Mouse (Mus musculus) liver, adult 2 months (tissue): ENCODE results near the gene Sdf2l1. TPM values are rescaled to one million over a fixed set of nuclear protein-coding genes. Genes with fewer than 3 reads are reported as not detected.

ENCODE experiments used
- DNase-seq: peaks from one replicate; pipeline ENCODE4 v3.0.0-alpha.2; 2011; ENCODE audit warnings: low read depth, low spot score; ENCODE audit errors: extremely low read depth
- H3K27ac ChIP-seq: fragments of 200-500 bp; replicated peaks from 2 replicates; pipeline ENCODE4 v1.5.1; 2012; ENCODE audit warnings: low read depth, mild to moderate bottlenecking, control low read depth, inconsistent platforms, low read length; ENCODE audit not compliant: insufficient read depth
- H3K27me3 ChIP-seq: fragments of 200-500 bp; 2 replicates; pipeline ENCODE4 v1.6.1; 2012; ENCODE audit warnings: mild to moderate bottlenecking, moderate library complexity, low read length, inconsistent platforms; ENCODE audit not compliant: control insufficient read depth, insufficient read depth
- H3K36me3 ChIP-seq: fragments of 200-500 bp; 2 replicates; pipeline ENCODE4 v1.6.1; 2012; ENCODE audit warnings: low read length, inconsistent platforms; ENCODE audit not compliant: control insufficient read depth, insufficient read depth
- H3K4me1 ChIP-seq: fragments of 200-500 bp; 2 replicates; pipeline ENCODE4 v1.6.1; 2011; ENCODE audit warnings: low read length; ENCODE audit not compliant: control insufficient read depth, insufficient read depth
- H3K4me3 ChIP-seq: fragments of 200-500 bp; 2 replicates; pipeline ENCODE4 v1.5.1; 2011; ENCODE audit warnings: low read depth, mild to moderate bottlenecking, control low read depth, low read length, moderate library complexity; ENCODE audit not compliant: insufficient read depth
- H3K79me2 ChIP-seq: fragments of 200-500 bp; 2 replicates; pipeline ENCODE4 v1.6.1; 2012; ENCODE audit warnings: inconsistent platforms, mild to moderate bottlenecking, low read length, moderate library complexity; ENCODE audit not compliant: control insufficient read depth, insufficient read depth
- H3K9ac ChIP-seq: fragments of 200-500 bp; 2 replicates; pipeline ENCODE4 v1.6.1; 2012; ENCODE audit warnings: low read depth, mild to moderate bottlenecking, control low read depth, inconsistent platforms, low read length
- CTCF ChIP-seq: fragments of 200-500 bp; IDR thresholded peaks from 2 replicates; pipeline ENCODE4 v1.5.1; 2011; ENCODE audit warnings: low read depth, low read length, control low read depth
- POLR2A ChIP-seq: fragments of 200-500 bp; IDR thresholded peaks from 2 replicates; pipeline ENCODE4 v1.6.1; 2011; ENCODE audit warnings: low read length, control low read depth; ENCODE audit not compliant: insufficient read depth; ENCODE audit errors: extremely low read depth
- WGBS: fragments of 180-500 bp; shearing (Covaris S2); methylation state at CpG from one replicate; pipeline ENCODE4 v1.1.7; 2018; 5-methylcytosine and 5-hydroxymethylcytosine counted together
- polyA plus RNA-seq: library from polyadenylated mRNA; depleted of rRNA; stranded (reverse); fragments of >200 nt; gene quantifications from 2 replicates; pipeline ENCODE4 v1.2.3, GENCODE M21; 2012
- total RNA-seq: library from RNA; depleted of rRNA; stranded (reverse); fragments of >200 nt; gene quantifications from 2 replicates; pipeline ENCODE4 v1.2.3, GENCODE M21; 2014

Gene Sdf2l1
- total and polyA plus RNA-seq, 2 experiments, result 50.5 to 70.0 TPM

DNA sequence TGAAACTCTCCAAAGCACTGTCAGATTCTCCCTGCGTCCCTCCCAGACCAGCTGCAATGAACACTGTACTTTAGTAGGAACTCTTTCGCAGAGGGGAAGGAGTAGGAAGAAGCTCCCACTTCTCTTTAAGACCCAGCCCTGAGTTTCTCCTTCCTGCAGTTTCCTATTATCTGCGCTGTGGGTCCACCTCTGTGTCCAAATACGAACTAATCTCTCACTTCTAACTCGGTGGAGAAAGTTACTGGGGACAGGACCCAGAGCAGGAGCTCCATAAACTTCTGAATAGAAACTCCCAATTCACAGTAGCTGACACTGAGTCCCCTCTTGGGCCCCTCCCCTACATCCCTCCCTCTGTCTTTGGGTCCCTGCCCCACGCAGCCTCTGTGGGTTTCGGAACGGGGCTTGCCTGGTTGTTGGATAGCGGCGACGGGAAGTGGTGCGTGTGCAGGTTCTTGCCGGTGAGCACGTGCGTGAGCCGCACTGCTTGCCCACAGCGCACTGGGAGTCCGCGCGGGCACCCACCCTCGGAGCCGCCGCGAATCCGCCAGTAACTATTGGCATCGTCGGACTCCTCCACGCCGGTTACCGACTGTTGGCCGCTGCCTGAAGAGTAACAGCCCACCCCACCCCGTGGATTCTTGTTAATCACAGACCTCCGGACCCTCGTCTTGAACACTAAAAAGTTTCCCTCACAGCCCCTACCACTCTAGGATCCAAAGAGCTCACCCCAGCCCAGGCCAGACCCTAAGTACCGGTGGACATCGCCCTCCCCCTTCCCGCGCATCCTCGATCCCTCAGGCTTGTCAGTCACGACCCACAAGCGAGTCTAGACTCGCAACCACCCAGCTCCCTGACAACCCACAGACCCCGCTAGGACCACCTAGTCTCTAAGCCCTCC is 743 bp downstream of the Sdf2l1 start:
- Histone ChIP-seq H3K79me2 (no peaks in the 10 kb centered on the region), H3K4me3 (peak overlapping the region; percentile 86), H3K36me3 (no peaks in the 10 kb centered on the region), H3K4me1 (peaks cover 11% of the 10 kb centered on the region), H3K27me3 (no peaks in the 10 kb centered on the region), H3K9ac (peak overlapping the region; percentile 78), H3K27ac (no peak overlapping the region; the same call in 1 of the 2 replicates)
- 7% methylated on average over 43 of the region's 43 CpGs for WGBS
- DNase-seq, result no peak
- TF ChIP-seq POLR2A, result no peak
- TF ChIP-seq CTCF, result peak; percentile 61

DNA sequence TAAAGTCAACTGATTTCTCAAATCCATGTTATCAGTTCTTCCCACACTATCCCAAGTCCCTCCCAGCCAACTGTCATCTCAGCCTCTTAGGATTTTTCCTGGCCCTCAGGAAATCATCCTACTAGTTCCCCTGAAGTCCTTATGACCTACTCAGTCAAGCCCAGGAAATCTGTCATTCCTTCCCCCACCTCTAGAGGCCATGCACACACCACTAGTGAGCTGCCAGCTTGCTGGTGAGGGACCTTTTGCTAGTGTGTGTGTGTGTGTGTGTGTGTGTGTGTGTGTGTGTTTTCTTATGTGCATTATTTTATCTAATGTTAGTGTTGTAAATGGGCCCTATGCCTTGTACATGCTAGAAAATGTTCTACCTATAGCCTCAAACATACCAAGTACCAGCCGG is 4.9 kb downstream of the Sdf2l1 start:
- WGBS, result 96% methylated on average over 1 of the region's 1 CpGs
- DNase-seq, result peak; percentile 57
- H3K36me3 ChIP-seq, result no peaks in the 10 kb centered on the region

DNA sequence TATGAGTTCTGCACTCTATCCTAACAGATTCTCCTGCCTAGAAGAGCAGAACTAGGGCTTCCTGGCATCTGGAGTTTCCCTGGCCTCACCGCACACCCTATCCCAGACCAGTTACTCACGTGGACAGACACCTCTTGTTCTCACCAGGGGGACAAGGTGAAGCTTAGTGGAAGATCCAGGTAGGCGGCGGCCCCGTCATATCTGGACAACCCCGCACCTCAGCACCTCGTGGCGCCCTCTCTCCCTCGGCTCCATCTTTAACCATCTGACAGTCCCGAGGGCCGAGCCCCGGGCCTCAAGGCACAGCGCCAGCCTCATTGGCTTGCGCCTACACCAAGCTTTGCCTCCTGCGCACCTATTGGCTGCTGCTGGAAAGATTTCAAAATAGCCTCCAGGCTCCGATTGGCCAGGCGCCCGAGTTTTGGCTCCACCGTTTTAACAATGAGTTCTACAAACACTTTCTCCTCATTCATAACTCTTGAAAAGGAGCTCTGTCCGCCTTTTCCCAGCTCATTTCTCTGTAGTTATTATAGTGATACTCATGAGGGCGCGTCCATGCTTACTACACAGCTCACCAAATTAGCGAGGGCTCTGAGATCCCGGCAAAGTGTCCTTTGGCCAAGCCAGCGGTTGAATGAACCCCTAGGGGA is 7.2 kb downstream of the Sdf2l1 start, which contains the start of gene 2610318N02Rik:
TSS of gene 2610318N02Rik (minus strand) at position 297 of the 650 bp plus-strand sequence.
- no peaks in the 10 kb centered on the region for H3K27me3 ChIP-seq
- H3K79me2 ChIP-seq, result no peaks in the 10 kb centered on the region
- no peaks in the 10 kb centered on the region for H3K36me3 ChIP-seq
- 0 out of 2 replicates have a peak, but pooled peaks cover 2% of the 10 kb centered on the region for H3K4me1 ChIP-seq
- no peak within 1 kb of the TSS for H3K9ac ChIP-seq
- TF ChIP-seq POLR2A (no peak), CTCF (no peak)
- WGBS, result 4% methylated on average over 25 of the region's 25 CpGs
- DNase-seq, result peak; percentile 58
- H3K27ac ChIP-seq, result no peak within 1 kb of the TSS
- H3K4me3 ChIP-seq, result peak within 1 kb of the TSS; percentile 11; the same call in 1 of the 2 replicates

More for the DNA sequence above, 4.9 kb downstream of the Sdf2l1 start:
- no peaks in the 10 kb centered on the region for H3K79me2 ChIP-seq
- no peak overlapping the region for H3K9ac ChIP-seq
- H3K27ac ChIP-seq, result no peak overlapping the region
- H3K4me3 ChIP-seq, result no peak overlapping the region
- TF ChIP-seq CTCF (peak; percentile 73), POLR2A (no peak)
- no peaks in the 10 kb centered on the region for H3K27me3 ChIP-seq
- peaks cover 12% of the 10 kb centered on the region for H3K4me1 ChIP-seq

DNA sequence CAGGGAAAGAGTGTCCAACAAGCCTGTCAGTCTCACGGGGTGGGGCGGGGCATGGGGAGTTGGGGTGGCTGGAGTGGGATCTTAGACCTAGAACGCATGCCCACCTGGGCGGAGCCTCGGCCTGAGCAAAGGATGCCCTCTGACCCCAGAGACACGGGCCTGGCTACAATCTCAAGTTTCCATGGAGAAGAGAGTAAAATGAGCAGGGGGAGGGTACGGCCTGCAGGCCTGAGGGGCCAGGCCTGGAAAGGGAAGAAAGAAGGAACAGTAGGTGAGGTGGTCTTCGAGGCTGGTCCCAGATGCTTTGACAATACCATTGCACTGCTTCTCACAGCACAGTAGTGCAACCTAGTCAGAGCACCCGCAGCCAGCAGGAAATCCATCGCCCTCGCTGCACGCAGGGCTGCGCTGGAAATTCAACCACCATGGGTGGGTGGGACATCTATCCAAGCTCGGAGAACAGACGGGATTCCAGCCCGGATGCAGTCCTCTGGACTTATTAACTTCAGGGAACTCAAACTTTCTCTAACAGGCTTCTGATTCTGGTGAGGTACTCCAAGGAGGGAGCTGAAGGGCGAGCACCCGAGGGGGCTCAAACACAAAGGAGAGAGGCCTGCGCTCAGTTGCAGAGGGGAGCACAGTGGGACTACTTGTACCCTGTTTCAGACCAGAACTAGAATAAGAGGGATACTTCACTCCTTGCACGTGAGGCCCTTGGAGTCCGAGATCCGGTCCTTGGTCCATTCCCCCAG is 7.9 kb downstream of the Sdf2l1 start:
- 46% methylated on average over 22 of the region's 22 CpGs for WGBS

DNA sequence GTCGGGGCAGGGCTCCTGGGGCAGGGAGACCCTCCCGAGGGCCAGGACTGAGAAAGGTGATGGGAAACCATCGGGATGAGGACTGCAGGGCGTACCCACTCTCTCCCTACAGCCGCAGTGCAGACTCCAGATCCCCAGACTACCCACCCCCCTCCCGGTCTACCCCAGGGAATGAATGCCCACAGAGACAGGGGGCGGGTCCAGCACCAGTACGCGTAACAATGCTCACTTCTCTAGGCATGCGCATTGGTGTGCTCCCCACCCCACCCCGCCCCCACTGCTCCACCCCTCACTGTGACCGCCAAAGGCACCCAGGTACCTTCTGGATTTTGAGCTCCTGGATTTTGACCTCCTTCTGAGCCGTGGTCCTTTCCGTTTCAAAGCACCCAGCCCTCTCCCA is 10.6 kb downstream of the Sdf2l1 start:
- 78% methylated on average over 14 of the region's 14 CpGs for WGBS
- Histone ChIP-seq H3K27ac (no peak overlapping the region), H3K9ac (no peak overlapping the region), H3K4me3 (no peak overlapping the region), H3K36me3 (no peaks in the 10 kb centered on the region), H3K4me1 (0 out of 2 replicates have a peak, but pooled peaks cover 2% of the 10 kb centered on the region), H3K27me3 (no peaks in the 10 kb centered on the region), H3K79me2 (no peaks in the 10 kb centered on the region)
- no peak for TF ChIP-seq POLR2A
- TF ChIP-seq CTCF, result no peak
- DNase-seq, result no peak

More for the DNA sequence above, 7.9 kb downstream of the Sdf2l1 start:
- no peaks in the 10 kb centered on the region for H3K79me2 ChIP-seq
- H3K36me3 ChIP-seq, result no peaks in the 10 kb centered on the region
- TF ChIP-seq POLR2A (no peak), CTCF (no peak)
- 0 out of 2 replicates have a peak, but pooled peaks cover 2% of the 10 kb centered on the region for H3K4me1 ChIP-seq
- H3K27me3 ChIP-seq, result no peaks in the 10 kb centered on the region
- H3K4me3 ChIP-seq, result no peak overlapping the region
- no peak overlapping the region for H3K9ac ChIP-seq
- DNase-seq, result no peak
- H3K27ac ChIP-seq, result no peak overlapping the region
